Mouse (Mus musculus) midbrain, embryonic 13.5 days (tissue): ENCODE measurements around the gene Sall2. TPM values are rescaled to one million over a fixed set of nuclear protein-coding genes. Genes with fewer than 3 reads are reported as not detected.

Experiments
- ATAC-seq: fragments of 200-750 bp; cut with Nextera tagmentation; 2 replicates; pipeline ENCODE4 v1.8.0; 2017; ENCODE audit warnings: mild to moderate bottlenecking, moderate TSS enrichment, moderate library complexity
- H3K27ac ChIP-seq: fragments of 300-500 bp; sonication (generic); 2 replicates; pipeline ENCODE4 v1.5.1; 2015; ENCODE audit warnings: inconsistent platforms, mild to moderate bottlenecking, moderate library complexity
- H3K27me3 ChIP-seq: fragments of 300-500 bp; sonication (generic); 2 replicates; pipeline ENCODE4 v1.6.1; 2015; ENCODE audit warnings: mild to moderate bottlenecking, inconsistent platforms
- H3K36me3 ChIP-seq: fragments of 300-500 bp; sonication (generic); 2 replicates; pipeline ENCODE4 v1.6.1; 2015; ENCODE audit warnings: mild to moderate bottlenecking, inconsistent platforms
- H3K4me1 ChIP-seq: fragments of 300-500 bp; sonication (generic); replicated peaks from 2 replicates; pipeline ENCODE4 v1.6.1; 2015; ENCODE audit warnings: inconsistent platforms
- H3K4me2 ChIP-seq: fragments of 300-500 bp; sonication (generic); replicated peaks from 2 replicates; pipeline ENCODE4 v1.6.1; 2015; ENCODE audit warnings: moderate library complexity, mild to moderate bottlenecking, inconsistent platforms
- H3K4me3 ChIP-seq: fragments of 300-500 bp; sonication (generic); replicated peaks from 2 replicates; pipeline ENCODE4 v1.5.1; 2015; ENCODE audit warnings: mild to moderate bottlenecking, inconsistent platforms
- H3K9ac ChIP-seq: fragments of 300-500 bp; sonication (generic); replicated peaks from 2 replicates; pipeline ENCODE4 v1.6.1; 2015; ENCODE audit warnings: mild to moderate bottlenecking, inconsistent platforms
- H3K9me3 ChIP-seq: fragments of 300-500 bp; sonication (generic); 2 replicates; pipeline ENCODE4 v1.6.1; 2016; ENCODE audit warnings: mild to moderate bottlenecking, inconsistent platforms
- WGBS: fragments of 180-500 bp; shearing (Covaris S2); methylation state at CpG from one replicate; pipeline ENCODE4 v1.1.7; 2015; 5-methylcytosine and 5-hydroxymethylcytosine counted together
- polyA plus RNA-seq: library from polyadenylated mRNA; unstranded; fragments of >200 nt; fragmentation: Nextera tagmentation; extraction: Ambion mirVana; gene quantifications from 2 replicates; pipeline ENCODE4 v1.2.1, GENCODE M21; 2015

The Sall2 gene
- polyA plus RNA-seq, 1 experiment from 2014 or later: 56.6 TPM

GRCm38 (mm10) chr14:52283629-52284028, 44.9 kb downstream of the Sall2 start:
- H3K27me3 ChIP-seq: no peaks in the 10 kb centered on the region
- H3K27ac ChIP-seq: no peak overlapping the region
- H3K4me2 ChIP-seq: no peak overlapping the region
- no peak for ATAC-seq
- no peaks in the 10 kb centered on the region for H3K9me3 ChIP-seq
- H3K4me1 ChIP-seq: peaks cover 9% of the 10 kb centered on the region
- peaks cover 30% of the 10 kb centered on the region for H3K36me3 ChIP-seq
- no peak overlapping the region for H3K4me3 ChIP-seq
- 93% methylated on average over 5 of the region's 5 CpGs for WGBS
- no peak overlapping the region for H3K9ac ChIP-seq

GRCm38 (mm10) chr14:52279747-52280120, 48.8 kb downstream of the Sall2 start:
- under 1% methylated on average over 21 of the region's 21 CpGs for whole genome bisulfite sequencing

GRCm38 (mm10) chr14:52278932-52279746, 49.4 kb downstream of the Sall2 start, which contains the start of the genes Tox4 and Rab2b:
Gene Tox4 (plus strand): TSS chr14:52279146.
Gene Rab2b (minus strand): TSS chr14:52279545.
- Histone ChIP-seq H3K4me2 (peak within 1 kb of the TSS; percentile 75), H3K4me3 (peak within 1 kb of the TSS; percentile 90), H3K27me3 (no peaks in the 10 kb centered on the region), H3K4me1 (peaks cover 17% of the 10 kb centered on the region), H3K27ac (peak within 1 kb of the TSS; percentile 88), H3K9ac (peak within 1 kb of the TSS; percentile 90), H3K36me3 (peaks cover 19% of the 10 kb centered on the region), H3K9me3 (no peaks in the 10 kb centered on the region)
- ATAC-seq: peak; percentile 99
- 1% methylated on average over 64 of the region's 66 CpGs for WGBS

More at GRCm38 (mm10) chr14:52279747-52280120, 48.8 kb downstream of the Sall2 start:
- ATAC-seq: peak; percentile 57
- Histone ChIP-seq H3K9ac (peak overlapping the region; percentile 90), H3K27ac (peak overlapping the region; percentile 88), H3K4me1 (peaks cover 17% of the 10 kb centered on the region), H3K4me3 (peak overlapping the region; percentile 90), H3K9me3 (no peaks in the 10 kb centered on the region), H3K36me3 (peaks cover 13% of the 10 kb centered on the region), H3K27me3 (no peaks in the 10 kb centered on the region), H3K4me2 (peak overlapping the region; percentile 75)

- H3K27me3 ChIP-seq: no peaks in the 10 kb centered on the region
- H3K4me2 ChIP-seq: no peak overlapping the region
- no peak overlapping the region for H3K4me3 ChIP-seq
- no peak for ATAC-seq
- H3K9me3 ChIP-seq: no peaks in the 10 kb centered on the region
- H3K9ac ChIP-seq: no peak overlapping the region
- H3K36me3 ChIP-seq: peaks cover 34% of the 10 kb centered on the region
- H3K4me1 ChIP-seq: peaks cover 17% of the 10 kb centered on the region
- no peak overlapping the region for H3K27ac ChIP-seq
- 91% methylated on average over 4 of the region's 4 CpGs for WGBS
Measured at GRCm38 (mm10) chr14:52277210-52277609, 51.4 kb downstream of the Sall2 start.

GRCm38 (mm10) chr14:52272781-52273180, 55.8 kb downstream of the Sall2 start:
- 75% methylated on average over 3 of the region's 3 CpGs for WGBS

More at GRCm38 (mm10) chr14:52272781-52273180, 55.8 kb downstream of the Sall2 start:
- no peak overlapping the region for H3K9ac ChIP-seq
- no peaks in the 10 kb centered on the region for H3K9me3 ChIP-seq
- no peak for ATAC-seq
- H3K36me3 ChIP-seq: peaks cover 52% of the 10 kb centered on the region
- H3K4me2 ChIP-seq: no peak overlapping the region
- H3K4me1 ChIP-seq: peaks cover under 1% of the 10 kb centered on the region; the same call in 1 of the 2 replicates
- no peak overlapping the region for H3K27ac ChIP-seq
- H3K27me3 ChIP-seq: no peaks in the 10 kb centered on the region
- no peak overlapping the region for H3K4me3 ChIP-seq

Other genes starting within 250 kb of the Sall2 start
- gene Hnrnpc, start 224.7 kb downstream of the Sall2 start, polyA plus RNA-seq: 705 and 728 TPM in 2 replicates
- 60.6 and 69.4 TPM in 2 replicates for gene Rpgrip1, start 218.1 kb downstream of the Sall2 start, polyA plus RNA-seq
- gene Supt16, start 131.3 kb downstream of the Sall2 start, polyA plus RNA-seq: 62.7 and 68.4 TPM in 2 replicates
- 46.5 and 50.4 TPM in 2 replicates for gene Chd8, start 71.0 kb downstream of the Sall2 start, polyA plus RNA-seq
- 55.5 and 60.8 TPM in 2 replicates for gene Tox4, start 49.6 kb downstream of the Sall2 start, polyA plus RNA-seq
- gene Rab2b, start 49.2 kb downstream of the Sall2 start, polyA plus RNA-seq: 60.6 and 63.4 TPM in 2 replicates
- 50.4 and 57.8 TPM in 2 replicates for gene Mettl3, start 23.6 kb downstream of the Sall2 start, polyA plus RNA-seq
- not detected in 2 replicates for gene Olfr1513, start 27.6 kb upstream of the Sall2 start, polyA plus RNA-seq
- not detected in 2 replicates for gene Olfr1512, start 50.4 kb upstream of the Sall2 start, polyA plus RNA-seq
- gene Olfr1511, start 68.6 kb upstream of the Sall2 start, polyA plus RNA-seq: not detected in 2 replicates
- not detected in 2 replicates for gene Olfr1510, start 85.6 kb upstream of the Sall2 start, polyA plus RNA-seq
- not detected in 2 replicates for gene Olfr1509, start 114.2 kb upstream of the Sall2 start, polyA plus RNA-seq
- gene Olfr1508, start 138.7 kb upstream of the Sall2 start, polyA plus RNA-seq: not detected in 2 replicates
- gene Olfr1507, start 167.0 kb upstream of the Sall2 start, polyA plus RNA-seq: not detected in 2 replicates